Mouse (Mus musculus) testis, adult 2 months (tissue): Measurements from ENCODE around the gene Gpr161.

Experiments
- CTCF ChIP-seq: fragments of 200-500 bp; IDR thresholded peaks from 2 replicates; pipeline ENCODE4 v1.5.1; 2012; ENCODE audit warnings: low read depth, mild to moderate bottlenecking, inconsistent platforms, low read length, moderate library complexity; ENCODE audit not compliant: control insufficient read depth, insufficient read depth, insufficient replicate concordance
- POLR2A ChIP-seq: fragments of 200-500 bp; IDR thresholded peaks from 2 replicates; pipeline ENCODE4 v1.6.1; 2012; ENCODE audit warnings: low read depth, mild to moderate bottlenecking, inconsistent platforms, low read length, moderate library complexity; ENCODE audit not compliant: control insufficient read depth

GRCm38 (mm10) chr1:165252027-165252671 lies 43.4 kb upstream of the Gpr161 start:
- no peak for TF ChIP-seq POLR2A
- TF ChIP-seq CTCF: peak; percentile 56; the same call in 1 of the 2 replicates
